Mouse (Mus musculus) cerebellum, adult 2 months (tissue): ENCODE results near the gene Zfp189. TPM values are rescaled to one million over a fixed set of nuclear protein-coding genes. Genes with fewer than 3 reads are reported as not detected.
"Not testable (repeated sequence)": the region's sequence is repeated elsewhere in the genome, so short reads cannot be mapped to it uniquely, and the experiment has no call there.

Source experiments
- DNase-seq, 2 experiments: peaks; one replicate each; pipeline ENCODE4 v3.0.0; 2021
- H3K27ac ChIP-seq: fragments of 200-500 bp; 2 replicates; pipeline ENCODE4 v1.5.1; 2012; ENCODE audit warnings: low read length, control low read depth, inconsistent platforms; ENCODE audit not compliant: insufficient read depth
- H3K27me3 ChIP-seq: fragments of 200-500 bp; 2 replicates; pipeline ENCODE4 v1.6.1; 2012; ENCODE audit warnings: inconsistent platforms, mild to moderate bottlenecking, low read length, moderate library complexity; ENCODE audit not compliant: control insufficient read depth, insufficient read depth
- H3K4me1 ChIP-seq: fragments of 200-500 bp; 2 replicates; pipeline ENCODE4 v1.6.1; 2011; ENCODE audit warnings: low read length; ENCODE audit not compliant: control insufficient read depth, insufficient read depth
- H3K4me3 ChIP-seq: fragments of 200-500 bp; replicated peaks from 2 replicates; pipeline ENCODE3; 2011; ENCODE audit warnings: mild to moderate bottlenecking, low read depth, low read length, control low read depth; ENCODE audit not compliant: insufficient read depth
- CTCF ChIP-seq: fragments of 200-500 bp; IDR thresholded peaks from 2 replicates; pipeline ENCODE4 v1.5.1; 2011; ENCODE audit warnings: low read depth, mild to moderate bottlenecking, control low read depth, low read length, moderate library complexity, borderline replicate concordance; ENCODE audit not compliant: insufficient read depth
- POLR2A ChIP-seq: fragments of 200-500 bp; IDR thresholded peaks from 2 replicates; pipeline ENCODE4 v1.6.1; 2011; ENCODE audit warnings: low read length, control low read depth, borderline replicate concordance; ENCODE audit not compliant: insufficient read depth
- WGBS: fragments of 180-500 bp; shearing (Covaris S2); methylation state at CpG from one replicate; pipeline ENCODE4 v1.1.7; 2018; 5-methylcytosine and 5-hydroxymethylcytosine counted together
- polyA plus RNA-seq: library from polyadenylated mRNA; depleted of rRNA; stranded (reverse); fragments of >200 nt; gene quantifications from 2 replicates; pipeline ENCODE4 v1.2.3, GENCODE M21; 2012

Zfp189 gene
- polyA plus RNA-seq, 1 experiment = 5.0 TPM

DNA sequence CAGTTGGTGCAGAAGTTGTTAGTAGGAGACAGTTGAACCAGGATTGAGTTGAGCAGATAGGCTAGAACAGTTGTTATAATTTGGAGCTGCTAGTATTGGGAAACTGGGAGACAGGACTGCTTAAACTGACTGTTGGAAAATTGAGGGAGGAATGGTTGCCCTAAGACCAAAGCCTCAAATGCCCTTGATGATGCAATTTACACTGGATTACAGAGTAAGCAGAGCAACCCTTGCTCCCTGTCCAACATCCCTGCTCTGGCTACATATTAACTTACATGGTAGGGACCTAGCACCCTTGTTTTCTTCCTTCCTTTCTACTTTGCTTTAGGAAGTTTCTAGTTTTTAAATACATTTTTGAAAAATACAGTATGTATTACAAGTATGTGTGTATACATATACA lies 35.5 kb upstream of the Zfp189 start:
- H3K27me3 ChIP-seq = no peaks in the 10 kb centered on the region
- no peak for DNase-seq
- TF ChIP-seq POLR2A (no peak), CTCF (no peak)
- H3K27ac ChIP-seq = no peak overlapping the region
- H3K4me3 ChIP-seq = no peak overlapping the region
- H3K4me1 ChIP-seq = no peaks in the 10 kb centered on the region

DNA sequence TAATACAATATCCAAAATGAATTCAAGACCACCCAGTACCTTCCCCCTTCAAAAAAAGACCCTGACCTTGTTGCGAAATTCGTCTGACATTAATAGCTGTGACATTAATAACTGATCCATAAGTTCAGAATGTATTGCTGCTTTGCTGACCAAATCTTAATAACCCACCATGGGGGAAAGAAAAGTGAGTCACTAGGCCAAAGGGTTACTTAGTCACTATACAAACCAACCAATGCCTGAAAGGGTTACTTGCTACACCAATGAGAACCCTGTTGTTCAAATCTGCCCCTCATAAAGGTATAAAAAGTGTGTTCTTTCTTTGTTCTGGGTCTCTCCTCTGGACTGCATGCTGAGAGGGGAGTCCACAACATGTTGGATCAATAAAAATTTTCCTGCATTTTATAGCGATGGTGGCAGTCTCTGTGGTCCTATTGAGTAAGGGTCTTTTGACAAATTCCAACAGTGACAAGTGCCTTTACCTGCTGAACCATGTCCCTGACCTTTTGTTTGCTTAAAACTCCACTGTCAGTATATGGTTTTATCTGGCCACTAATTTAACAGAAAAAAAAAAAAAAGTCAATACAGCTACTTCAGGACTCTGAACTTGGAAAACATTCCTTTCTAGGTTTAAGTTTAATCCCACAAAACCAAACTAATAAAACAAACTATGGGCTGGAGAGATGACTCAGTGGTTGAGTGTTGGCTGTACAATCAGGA lies 34.9 kb upstream of the Zfp189 start:
- H3K4me3 ChIP-seq, DNase-seq, H3K27ac ChIP-seq, H3K4me1 ChIP-seq, H3K27me3 ChIP-seq: not testable (repeated sequence)
- 64% methylated on average over 3 of the region's 3 CpGs for WGBS

DNA sequence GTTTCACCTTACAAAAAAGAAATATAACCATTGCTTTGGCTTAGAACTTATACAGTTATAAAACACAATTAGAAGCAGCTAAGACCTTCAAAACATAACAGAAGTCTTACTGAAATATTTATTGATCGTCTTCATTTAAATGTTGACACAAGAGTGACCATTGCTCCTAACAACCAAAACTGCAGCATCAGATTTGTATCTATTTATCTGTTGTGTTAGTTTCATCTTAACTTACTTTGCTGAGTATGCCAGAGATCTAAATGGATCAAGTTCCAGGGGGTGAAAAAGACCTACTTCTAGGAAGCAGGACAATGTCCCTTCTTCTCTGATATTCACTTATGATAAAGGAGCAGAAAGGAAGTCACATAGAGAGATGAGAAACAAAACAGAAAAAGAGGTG lies 17.4 kb upstream of the Zfp189 start:
- 96% methylated on average over 1 of the region's 1 CpGs for WGBS
- no peaks in the 10 kb centered on the region for H3K27me3 ChIP-seq
- H3K4me3 ChIP-seq = no peak overlapping the region
- no peak for TF ChIP-seq POLR2A
- TF ChIP-seq CTCF = no peak
- H3K4me1 ChIP-seq = no peaks in the 10 kb centered on the region
- H3K27ac ChIP-seq = no peak overlapping the region
- no peak for DNase-seq

DNA sequence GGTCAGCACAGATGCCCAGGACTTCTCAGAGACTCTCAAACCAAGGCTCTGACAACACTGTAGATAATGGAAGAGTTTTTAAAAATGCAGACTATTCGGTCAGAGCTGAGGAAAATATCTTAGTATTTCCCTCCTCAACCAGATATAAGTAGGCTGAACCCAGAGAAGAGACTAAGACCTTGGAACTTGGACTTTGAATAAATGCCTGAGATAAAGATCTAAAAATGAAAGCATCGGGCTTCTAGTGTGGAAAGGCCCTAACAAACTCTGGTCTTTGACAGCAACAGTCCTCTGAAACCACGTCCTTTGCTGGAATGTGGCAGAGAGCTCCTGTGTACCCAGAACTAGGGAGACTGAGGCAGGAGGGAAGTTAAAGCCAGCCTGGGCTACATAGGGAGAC lies 14.6 kb upstream of the Zfp189 start, which contains the start of gene Baat:
Baat (minus strand) TSS at position 172 of the 400 bp plus-strand sequence.
- DNase-seq = no peak
- TF ChIP-seq POLR2A = no peak
- TF ChIP-seq CTCF = no peak
- WGBS = 87% methylated on average over 3 of the region's 3 CpGs
- Histone ChIP-seq H3K27me3 (no peaks in the 10 kb centered on the region), H3K27ac (no peak within 1 kb of the TSS), H3K4me3 (no peak within 1 kb of the TSS), H3K4me1 (no peaks in the 10 kb centered on the region)

DNA sequence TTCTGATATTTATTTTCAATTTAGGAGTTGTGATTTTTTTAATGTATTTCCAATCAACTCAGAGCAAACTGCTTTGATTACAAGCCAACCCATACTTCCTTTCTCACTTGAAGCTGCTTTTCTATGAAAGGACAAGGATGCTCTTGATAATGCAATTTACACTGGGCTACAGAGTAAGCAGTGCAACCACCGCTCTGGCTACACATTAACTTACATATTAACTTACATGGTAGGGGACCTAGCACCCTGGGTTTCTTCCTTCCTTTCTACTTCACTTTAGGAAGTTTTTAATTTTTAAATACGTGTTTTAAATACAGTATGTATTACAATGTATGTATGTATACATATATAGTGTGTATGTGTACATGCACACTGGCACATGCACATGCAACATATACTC lies 11.8 kb upstream of the Zfp189 start:
- Histone ChIP-seq H3K4me3 (no peak overlapping the region), H3K27ac (no peak overlapping the region), H3K27me3 (no peaks in the 10 kb centered on the region), H3K4me1 (no peaks in the 10 kb centered on the region)
- TF ChIP-seq CTCF = no peak
- no peak for TF ChIP-seq POLR2A
- WGBS = 95% methylated on average over 2 of the region's 2 CpGs
- DNase-seq = no peak

DNA sequence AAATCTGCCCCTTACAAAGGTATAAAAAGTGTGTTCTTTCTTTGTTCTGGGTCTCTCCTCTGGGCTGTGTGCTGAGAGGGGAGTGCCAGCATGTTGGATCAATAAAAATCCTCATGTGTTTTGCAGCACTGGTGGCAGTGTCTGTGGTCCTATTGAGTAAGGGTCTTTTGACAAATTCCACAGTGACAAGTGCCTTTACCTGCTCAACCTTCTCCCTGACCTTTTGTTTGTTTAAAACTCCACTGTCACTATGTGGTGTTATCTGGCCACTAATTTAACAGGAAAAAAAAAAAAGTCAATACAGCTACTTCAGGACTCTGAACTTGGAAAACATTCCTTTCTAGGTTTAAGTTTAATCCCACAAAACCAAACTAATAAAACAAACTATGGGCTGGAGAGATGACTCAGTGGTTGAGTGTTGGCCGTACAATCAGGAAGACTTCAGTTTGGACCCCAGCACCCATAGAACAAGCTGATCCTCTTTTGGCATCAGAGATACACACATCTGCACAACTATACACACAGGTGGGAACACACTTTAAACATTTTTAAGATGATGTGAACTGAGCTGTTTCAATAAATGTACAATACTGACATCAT lies 10.6 kb upstream of the Zfp189 start:
- H3K4me3 ChIP-seq, H3K27ac ChIP-seq, H3K27me3 ChIP-seq, DNase-seq, H3K4me1 ChIP-seq: not testable (repeated sequence)
- 100% methylated on average over 1 of the region's 1 CpGs for WGBS

DNA sequence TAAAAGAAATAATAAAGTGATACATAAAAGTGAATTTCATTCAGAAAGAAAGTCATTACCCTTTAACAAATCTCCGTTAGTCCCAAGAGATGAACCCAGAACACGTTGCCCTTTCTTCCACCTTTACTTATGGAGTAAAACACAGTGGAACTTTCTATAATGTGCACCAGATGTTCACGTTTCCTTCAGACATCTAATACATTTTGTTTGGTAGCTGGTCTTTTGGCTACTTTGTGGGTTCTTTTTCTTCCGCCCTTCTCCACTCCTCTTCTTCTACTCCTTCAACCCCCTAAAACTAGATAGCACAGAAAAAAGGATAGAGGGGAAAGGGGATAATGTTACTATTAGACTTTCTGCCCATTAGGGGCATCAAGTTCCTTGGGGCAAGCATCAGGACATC lies 8.3 kb upstream of the Zfp189 start:
- H3K27ac ChIP-seq = no peak overlapping the region
- no peak for DNase-seq
- no peaks in the 10 kb centered on the region for H3K27me3 ChIP-seq
- WGBS = 88% methylated on average over 4 of the region's 4 CpGs
- TF ChIP-seq POLR2A (no peak), CTCF (no peak)
- H3K4me1 ChIP-seq = no peaks in the 10 kb centered on the region
- H3K4me3 ChIP-seq = no peak overlapping the region

DNA sequence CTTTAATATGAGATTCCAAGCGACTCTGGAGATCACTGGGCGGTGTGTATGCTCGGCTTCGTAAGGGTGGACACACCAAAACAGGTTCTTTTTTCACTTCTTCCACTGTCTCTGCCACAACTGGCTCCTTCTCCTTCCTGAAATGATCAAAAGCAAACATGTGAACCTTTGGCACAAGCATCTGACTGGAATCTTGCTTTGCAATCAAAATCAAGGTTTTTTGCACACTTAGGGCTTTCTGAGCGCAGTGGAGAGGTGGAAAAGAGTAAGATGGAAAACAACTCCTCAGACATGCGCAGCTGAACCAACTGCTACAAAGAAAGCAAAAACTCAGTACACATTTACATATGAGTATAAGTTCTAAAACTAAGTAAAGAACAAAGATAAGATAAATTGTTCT lies 6.5 kb upstream of the Zfp189 start:
- no peak overlapping the region for H3K27ac ChIP-seq
- no peaks in the 10 kb centered on the region for H3K4me1 ChIP-seq
- TF ChIP-seq POLR2A (no peak), CTCF (no peak)
- no peak overlapping the region for H3K4me3 ChIP-seq
- no peak for DNase-seq
- no peaks in the 10 kb centered on the region for H3K27me3 ChIP-seq
- 97% methylated on average over 6 of the region's 6 CpGs for WGBS

DNA sequence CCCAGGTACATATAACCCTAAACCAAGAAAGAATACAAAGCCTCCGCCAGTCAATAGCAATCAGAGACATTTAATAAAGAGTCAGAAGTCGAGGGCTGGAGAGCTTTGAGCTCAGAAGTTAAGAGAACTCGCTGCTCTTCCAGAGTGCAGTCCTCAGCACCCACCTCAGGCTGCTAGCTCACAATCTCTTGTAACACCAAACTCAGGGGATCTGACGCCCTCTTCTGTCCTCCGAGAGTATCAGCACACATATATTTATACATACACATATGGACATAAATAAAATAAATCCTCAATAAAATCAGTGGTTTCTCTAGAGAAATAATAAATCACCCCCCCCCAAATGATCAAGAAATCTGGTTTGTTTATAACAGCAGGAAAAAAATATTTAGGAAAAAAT lies 1.5 kb upstream of the Zfp189 start:
- DNase-seq = no peak
- peaks cover 3% of the 10 kb centered on the region for H3K4me1 ChIP-seq
- no peaks in the 10 kb centered on the region for H3K27me3 ChIP-seq
- TF ChIP-seq POLR2A (no peak), CTCF (no peak)
- H3K4me3 ChIP-seq = no peak overlapping the region
- WGBS = 67% methylated on average over 5 of the region's 5 CpGs
- no peak overlapping the region for H3K27ac ChIP-seq
